Mouse (Mus musculus): ENCODE results near the gene Cchcr1. TPM values are rescaled to one million over a fixed set of nuclear protein-coding genes. Genes with fewer than 3 reads are reported as not detected.

Cchcr1 gene
- total RNA-seq, 2 experiments from 2014 or later: 14.5 to 17.1 TPM

DNA sequence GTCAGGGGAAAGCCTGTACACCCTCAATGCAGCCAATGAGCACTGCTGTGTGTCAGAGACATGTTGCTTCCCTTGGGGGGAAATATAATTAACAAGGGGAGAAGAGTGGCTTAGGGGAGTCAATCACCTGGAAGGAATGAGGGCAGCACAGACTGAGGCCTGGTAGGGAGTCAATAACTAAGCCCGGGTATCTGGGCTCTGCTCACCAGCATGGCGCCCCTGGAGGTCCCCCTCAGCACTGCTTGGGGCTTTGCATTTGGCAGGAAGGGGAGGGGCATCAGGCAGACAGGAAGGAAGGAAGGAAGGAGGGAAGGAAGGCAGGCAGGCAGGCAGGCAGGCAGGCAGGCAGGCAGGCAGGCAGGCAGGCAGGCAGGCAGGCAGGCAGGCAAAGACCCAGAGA lies 30.6 kb downstream of the Cchcr1 start:
- H3K4me3 ChIP-seq: no peak overlapping the region
- intact Hi-C loops (cut with DNase I): no loop called here
- no peak overlapping the region; the same call in 1 of the 2 replicates for H3K27ac ChIP-seq
- no peak for TF ChIP-seq CTCF (IDR thresholded peaks at IDR 0.05)
- no peak for DNase-seq (ENCODE audit: extremely low spot score in 1 of 2, low spot score in 2 of 2)

DNA sequence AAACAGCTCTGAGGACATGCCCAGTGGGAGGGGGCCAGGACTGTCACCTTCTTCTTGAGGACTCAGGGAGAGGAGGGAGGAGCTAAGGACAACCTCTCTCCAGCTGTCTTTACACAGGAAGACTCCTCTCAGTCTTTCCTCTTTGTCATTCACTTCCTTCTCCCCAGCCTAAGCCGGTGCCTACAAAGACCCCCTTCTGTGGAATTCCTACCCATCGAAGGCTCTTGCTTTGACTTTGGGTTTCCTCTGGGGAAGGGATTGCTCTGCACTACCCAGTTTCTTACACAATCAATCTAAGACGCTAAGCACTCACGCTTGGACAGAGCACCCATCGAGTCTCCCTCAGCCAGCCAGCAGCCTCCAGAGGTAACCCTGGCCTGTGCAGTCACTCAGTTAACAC lies 31.7 kb downstream of the Cchcr1 start:
- no peak overlapping the region for H3K4me3 ChIP-seq
- intact Hi-C loops (cut with DNase I): no loop called here
- no peak for TF ChIP-seq CTCF (IDR thresholded peaks at IDR 0.05)
- peak in 1 of 2 experiments; percentile 4 for DNase-seq (ENCODE audit: extremely low spot score in 1 of 2, low spot score in 2 of 2)
- H3K27ac ChIP-seq: peak overlapping the region; percentile 85; the same call in 1 of the 2 replicates

DNA sequence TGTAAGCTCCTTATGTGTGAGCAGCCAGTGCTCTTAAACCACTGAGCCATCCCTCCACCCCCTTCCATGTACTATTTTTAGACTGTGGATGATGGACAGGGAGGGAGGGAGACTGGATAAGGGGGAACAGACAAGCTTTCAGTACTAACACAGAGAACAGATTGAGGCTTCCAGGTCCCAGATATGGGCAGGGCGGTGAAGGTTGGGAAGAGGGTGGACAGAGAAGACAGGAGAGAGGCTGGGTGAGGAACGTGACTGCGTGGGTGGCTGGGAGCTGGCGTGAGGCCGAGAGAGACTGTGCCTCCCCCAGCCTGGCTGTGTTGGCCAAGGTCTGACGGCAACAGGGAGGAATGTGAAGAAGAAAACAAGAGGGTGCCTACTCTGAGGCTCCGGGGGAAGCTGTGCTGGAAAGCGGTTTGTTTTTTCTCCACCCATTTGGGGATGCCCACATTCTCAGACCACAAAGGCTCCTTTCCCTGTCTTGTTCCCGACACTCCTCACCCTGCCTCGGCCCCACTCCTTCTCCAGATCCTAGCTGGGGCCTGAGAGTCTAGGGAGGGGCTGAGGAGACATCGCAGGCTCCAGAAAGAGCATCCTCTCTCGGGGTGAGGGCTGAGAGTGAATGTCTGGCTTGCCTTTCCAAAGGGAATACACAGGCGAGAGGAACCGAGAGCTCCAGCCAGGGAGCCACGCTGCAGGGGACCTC lies 32.7 kb downstream of the Cchcr1 start:
- no peak for TF ChIP-seq CTCF (IDR thresholded peaks at IDR 0.05)
- peak; percentile 68 to 82 for DNase-seq (ENCODE audit: extremely low spot score in 1 of 2, low spot score in 2 of 2)
- H3K27ac ChIP-seq: peak overlapping the region; percentile 85
- H3K4me3 ChIP-seq: no peak overlapping the region
- intact Hi-C loops (cut with DNase I): no loop called here

- H3K4me3 ChIP-seq: no peak overlapping the region
Observed at GRCm38 (mm10) chr17:35550143-35550494, 33.2 kb downstream of the Cchcr1 start.

DNA sequence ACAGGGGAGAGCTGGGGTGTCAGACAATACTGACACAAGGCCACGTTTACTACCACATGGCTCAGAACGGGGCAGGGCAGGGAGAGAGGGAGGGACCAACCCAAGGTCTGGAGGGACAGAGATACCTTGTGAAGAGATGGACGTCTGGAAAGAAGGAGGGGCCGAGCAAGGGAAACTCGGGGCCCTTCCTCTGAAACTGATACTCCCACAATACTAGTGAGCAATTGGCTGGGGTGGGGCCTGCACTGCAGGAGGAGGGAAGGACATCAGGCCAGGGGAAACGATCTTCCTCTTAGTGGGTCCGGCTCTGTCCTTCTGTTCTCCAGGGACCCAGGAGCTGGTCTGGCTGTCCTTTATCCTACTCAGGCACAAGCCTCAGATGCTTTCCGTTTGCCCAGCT lies 34.0 kb downstream of the Cchcr1 start:
- H3K27ac ChIP-seq: no peak overlapping the region; the same call in 1 of the 2 replicates
- intact Hi-C loops (cut with DNase I): no loop called here
- DNase-seq (ENCODE audit: extremely low spot score in 1 of 2, low spot score in 2 of 2): no peak
- TF ChIP-seq CTCF (IDR thresholded peaks at IDR 0.05): no peak
- H3K4me3 ChIP-seq: no peak overlapping the region

More at GRCm38 (mm10) chr17:35550143-35550494, 33.2 kb downstream of the Cchcr1 start:
- intact Hi-C loops (cut with DNase I): no loop called here
- TF ChIP-seq CTCF (IDR thresholded peaks at IDR 0.05): peak; percentile 20
- no peak for DNase-seq (ENCODE audit: extremely low spot score in 1 of 2, low spot score in 2 of 2)
- peak overlapping the region; percentile 85 for H3K27ac ChIP-seq

DNA sequence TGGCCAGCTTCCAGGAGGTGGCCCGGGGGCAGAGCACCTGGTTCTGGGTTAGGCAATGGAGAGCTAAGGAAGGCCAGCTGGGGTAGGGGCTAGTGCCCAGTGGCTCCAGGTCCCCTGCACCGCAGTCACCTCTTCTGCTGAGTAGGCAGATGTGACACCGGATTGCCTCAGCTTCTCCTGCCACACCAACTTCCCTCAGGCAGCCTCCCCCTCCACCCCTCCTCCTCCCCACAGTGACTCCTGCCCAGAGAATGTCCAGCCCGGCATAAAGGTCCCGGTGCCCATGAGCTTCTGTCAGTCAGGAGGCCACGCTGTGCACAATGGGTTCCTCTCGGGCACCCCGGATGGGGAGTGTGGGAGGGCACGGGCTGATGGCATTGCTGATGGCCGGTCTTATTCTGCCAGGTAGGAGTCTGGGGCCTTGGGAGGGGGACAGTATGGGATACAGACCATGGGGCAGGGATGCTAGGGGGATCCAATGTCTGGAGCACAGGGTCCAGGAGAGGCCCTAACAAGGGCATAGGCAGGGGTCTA lies 35.0 kb downstream of the Cchcr1 start, which contains the start of gene Cdsn:
Gene Cdsn, plus strand, starts transcription at position 248 of the 534 bp plus-strand sequence.
- no peak for TF ChIP-seq CTCF (IDR thresholded peaks at IDR 0.05)
- no peak for DNase-seq (ENCODE audit: extremely low spot score in 1 of 2, low spot score in 2 of 2)
- H3K4me3 ChIP-seq: no peak within 1 kb of the TSS
- intact Hi-C loops (cut with DNase I): no loop called here
- peak within 1 kb of the TSS; percentile 32; the same call in 1 of the 2 replicates for H3K27ac ChIP-seq

GRCm38 (mm10) chr17:35554321-35554720 lies 37.4 kb downstream of the Cchcr1 start:
- no peak for TF ChIP-seq CTCF (IDR thresholded peaks at IDR 0.05)

DNA sequence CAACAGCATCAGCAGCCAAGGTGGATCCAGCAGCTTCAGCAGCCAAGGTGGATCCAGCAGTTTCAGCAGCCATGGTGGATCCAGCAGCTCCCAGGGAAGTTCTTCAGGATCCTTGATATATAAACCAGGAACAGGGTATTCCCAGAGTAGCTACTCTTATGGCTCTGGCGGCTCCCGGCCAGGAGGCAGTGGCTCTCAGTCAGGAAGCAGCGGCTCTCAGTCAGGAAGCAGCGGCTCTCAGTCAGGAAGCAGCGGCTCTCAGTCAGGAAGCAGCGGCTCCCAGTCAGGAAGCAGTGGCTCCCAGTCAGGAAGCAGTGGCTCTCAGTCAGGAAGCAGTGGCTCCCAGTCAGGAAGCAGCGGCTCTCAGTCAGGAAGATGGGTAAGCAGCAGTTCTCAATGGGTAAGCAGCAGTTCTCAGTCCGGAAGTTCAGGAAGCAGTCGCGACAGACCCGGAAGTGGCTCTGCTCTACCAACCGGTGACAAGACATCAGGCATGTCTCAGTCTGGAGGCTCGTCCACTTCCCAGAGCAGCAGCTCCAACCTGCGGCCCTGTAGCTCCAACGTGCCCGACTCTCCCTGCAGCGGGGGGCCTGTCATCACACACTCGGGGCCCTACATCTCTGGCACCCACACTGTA lies 38.0 kb downstream of the Cchcr1 start:
- no peak for DNase-seq (ENCODE audit: extremely low spot score in 1 of 2, low spot score in 2 of 2)
- TF ChIP-seq CTCF (IDR thresholded peaks at IDR 0.05): no peak
- intact Hi-C loops (cut with DNase I): no loop called here
- Histone ChIP-seq H3K4me3 (no peak overlapping the region), H3K27ac (no peak overlapping the region)

More at GRCm38 (mm10) chr17:35554321-35554720, 37.4 kb downstream of the Cchcr1 start:
- DNase-seq (ENCODE audit: extremely low spot score in 1 of 2, low spot score in 2 of 2): no peak
- Histone ChIP-seq H3K27ac (no peak overlapping the region), H3K4me3 (no peak overlapping the region)
- intact Hi-C loops (cut with DNase I): no loop called here

GRCm38 (mm10) chr17:35556186-35556765 lies 39.4 kb downstream of the Cchcr1 start:
- intact Hi-C loops (cut with DNase I): no loop called here
- H3K27ac ChIP-seq: no peak overlapping the region
- no peak overlapping the region for H3K4me3 ChIP-seq
- TF ChIP-seq CTCF (IDR thresholded peaks at IDR 0.05): no peak
- no peak for DNase-seq (ENCODE audit: extremely low spot score in 1 of 2, low spot score in 2 of 2)

GRCm38 (mm10) chr17:35556812-35557211 lies 39.9 kb downstream of the Cchcr1 start:
- TF ChIP-seq CTCF (IDR thresholded peaks at IDR 0.05): peak; percentile 73
- DNase-seq (ENCODE audit: extremely low spot score in 1 of 2, low spot score in 2 of 2): no peak
- Histone ChIP-seq H3K4me3 (no peak overlapping the region), H3K27ac (no peak overlapping the region)
- intact Hi-C loops (cut with DNase I): no loop called here

DNA sequence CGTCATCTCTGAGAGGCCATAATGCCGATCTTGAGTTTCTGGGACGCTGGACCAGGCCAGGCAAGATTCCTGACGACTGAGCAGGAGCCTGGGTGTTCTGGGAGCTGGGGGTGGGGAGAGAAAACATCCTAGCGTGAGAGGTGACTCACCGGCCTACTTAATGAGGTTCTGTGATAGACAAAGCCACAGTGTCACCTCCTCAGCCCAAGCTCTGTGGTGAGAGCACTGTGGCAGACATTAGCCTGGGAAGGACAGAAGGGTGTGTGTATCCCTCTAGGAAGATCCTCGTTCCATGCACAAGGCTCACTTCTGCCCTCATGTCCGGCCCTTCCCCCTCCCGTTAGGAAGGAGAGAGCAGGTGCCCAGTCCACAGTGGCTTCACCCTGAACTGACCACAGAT lies 40.5 kb downstream of the Cchcr1 start:
- no peak overlapping the region for H3K4me3 ChIP-seq
- intact Hi-C loops (cut with DNase I): no loop called here
- DNase-seq (ENCODE audit: extremely low spot score in 1 of 2, low spot score in 2 of 2): no peak
- H3K27ac ChIP-seq: no peak overlapping the region
- no peak for TF ChIP-seq CTCF (IDR thresholded peaks at IDR 0.05)

GRCm38 (mm10) chr17:35558216-35558615 lies 41.3 kb downstream of the Cchcr1 start:
- no peak overlapping the region for H3K27ac ChIP-seq

More at GRCm38 (mm10) chr17:35558216-35558615, 41.3 kb downstream of the Cchcr1 start:
- no peak for TF ChIP-seq CTCF (IDR thresholded peaks at IDR 0.05)
- no peak overlapping the region for H3K4me3 ChIP-seq
- no peak for DNase-seq (ENCODE audit: extremely low spot score in 1 of 2, low spot score in 2 of 2)
- intact Hi-C loops (cut with DNase I): no loop called here

Data from left cerebral cortex, adult 2 months (tissue).